Mouse (Mus musculus): ENCODE measurements around the gene Arhgap18.

- TF ChIP-seq CTCF (IDR thresholded peaks at IDR 0.05; ENCODE audit: low read depth) (no peak), EP300 (IDR thresholded peaks at IDR 0.05; ENCODE audit: low read depth) (no peak)
Measured at GRCm38 (mm10) chr10:26768943-26769342, 15.7 kb downstream of the Arhgap18 start.
